Mouse (Mus musculus) limb, embryonic 13.5 days (tissue): Measurements from ENCODE around the gene Tnnt2. TPM values are rescaled to one million over a fixed set of nuclear protein-coding genes. Genes with fewer than 3 reads are reported as not detected.

Experiments used
- ATAC-seq: fragments of 200-750 bp; cut with Nextera tagmentation; 2 replicates; pipeline ENCODE4 v1.8.0; 2017; ENCODE audit warnings: low read depth, moderate number of reproducible peaks, moderate TSS enrichment; ENCODE audit not compliant: low FRiP score
- H3K27ac ChIP-seq: fragments of 300-500 bp; sonication (generic); 2 replicates; pipeline ENCODE4 v1.5.1; 2015; ENCODE audit warnings: inconsistent platforms, mild to moderate bottlenecking, moderate library complexity
- H3K27me3 ChIP-seq: fragments of 300-500 bp; sonication (generic); 2 replicates; pipeline ENCODE4 v1.6.1; 2015; ENCODE audit warnings: mild to moderate bottlenecking, inconsistent platforms
- H3K36me3 ChIP-seq: fragments of 300-500 bp; sonication (generic); 2 replicates; pipeline ENCODE4 v1.6.1; 2015; ENCODE audit warnings: inconsistent platforms, mild to moderate bottlenecking, moderate library complexity
- H3K4me1 ChIP-seq: fragments of 300-500 bp; sonication (generic); 2 replicates; pipeline ENCODE4 v1.6.1; 2015; ENCODE audit warnings: inconsistent platforms
- H3K4me2 ChIP-seq: fragments of 300-500 bp; sonication (generic); replicated peaks from 2 replicates; pipeline ENCODE4 v1.6.1; 2015; ENCODE audit warnings: inconsistent platforms, mild to moderate bottlenecking, moderate library complexity
- H3K4me3 ChIP-seq: fragments of 300-500 bp; sonication (generic); 2 replicates; pipeline ENCODE4 v1.5.1; 2015; ENCODE audit warnings: moderate library complexity, mild to moderate bottlenecking, inconsistent platforms
- H3K9ac ChIP-seq: fragments of 300-500 bp; sonication (generic); 2 replicates; pipeline ENCODE4 v1.6.1; 2015; ENCODE audit warnings: mild to moderate bottlenecking, inconsistent platforms
- H3K9me3 ChIP-seq: fragments of 300-500 bp; sonication (generic); 2 replicates; pipeline ENCODE4 v1.6.1; 2016; ENCODE audit warnings: inconsistent platforms
- WGBS: fragments of 180-500 bp; shearing (Covaris S2); methylation state at CpG from one replicate; pipeline ENCODE4 v1.1.7; 2015; 5-methylcytosine and 5-hydroxymethylcytosine counted together
- polyA plus RNA-seq: library from polyadenylated mRNA; unstranded; fragments of >200 nt; fragmentation: Nextera tagmentation; extraction: Ambion mirVana; gene quantifications from 2 replicates; pipeline ENCODE4 v1.2.1, GENCODE M21; 2015

Tnnt2 gene
- polyA plus RNA-seq, 1 experiment from 2014 or later: 84.9 TPM

DNA sequence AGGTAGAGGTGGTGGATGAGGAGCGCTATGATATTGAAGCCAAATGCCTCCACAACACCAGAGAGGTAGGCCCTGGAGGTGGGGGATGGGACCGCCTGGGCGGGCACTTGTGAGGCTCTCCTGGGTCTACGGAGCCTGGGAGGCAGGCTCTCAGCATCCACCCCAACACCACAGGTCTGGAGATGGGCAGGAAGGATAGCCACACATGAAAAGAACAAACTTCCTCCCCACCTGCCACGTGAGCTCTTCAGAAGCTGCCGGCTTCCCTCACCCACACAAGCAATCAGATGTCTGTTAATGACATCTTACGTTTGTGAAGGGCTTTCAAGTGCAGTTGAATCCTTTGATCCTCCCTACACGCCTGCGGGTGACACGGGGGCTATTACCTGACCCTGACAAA lies 28.6 kb upstream of the Tnnt2 start:
- no peak; the same call in 1 of the 2 replicates for ATAC-seq

DNA sequence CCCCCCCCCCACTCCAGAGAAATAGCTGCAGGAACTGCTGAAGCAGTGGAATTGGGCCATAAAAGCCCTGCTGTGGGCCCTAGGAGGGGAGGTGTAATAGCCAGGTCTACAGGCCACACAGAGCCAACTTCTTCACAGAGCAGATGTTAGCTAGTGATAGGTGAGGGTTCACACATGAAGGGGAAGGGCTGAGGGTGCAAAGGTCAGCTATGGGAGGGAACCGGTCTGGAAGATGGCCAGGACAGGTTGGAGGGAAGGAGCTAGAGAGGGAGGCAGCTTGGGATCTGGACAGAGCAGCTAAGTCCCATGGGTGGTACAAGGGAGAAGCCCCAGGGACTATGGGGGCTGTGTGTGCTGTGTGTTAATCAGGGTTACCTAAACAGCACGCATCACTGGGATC lies 26.0 kb upstream of the Tnnt2 start:
- no peak overlapping the region for H3K4me2 ChIP-seq
- no peak for ATAC-seq
- 0 out of 2 replicates have a peak overlapping the region, but pooled peaks have one; percentile 32 for H3K9ac ChIP-seq
- no peaks in the 10 kb centered on the region for H3K36me3 ChIP-seq
- 52% methylated on average over 2 of the region's 2 CpGs for WGBS
- 0 out of 2 replicates have a peak, but pooled peaks cover 3% of the 10 kb centered on the region for H3K27me3 ChIP-seq
- no peaks in the 10 kb centered on the region for H3K4me1 ChIP-seq
- no peak overlapping the region for H3K4me3 ChIP-seq
- no peak overlapping the region for H3K27ac ChIP-seq
- no peaks in the 10 kb centered on the region for H3K9me3 ChIP-seq

More for the DNA sequence above, 28.6 kb upstream of the Tnnt2 start:
- 10% methylated on average over 10 of the region's 10 CpGs for WGBS
- Histone ChIP-seq H3K27ac (no peak overlapping the region), H3K4me3 (no peak overlapping the region), H3K4me1 (no peaks in the 10 kb centered on the region), H3K4me2 (no peak overlapping the region), H3K9me3 (no peaks in the 10 kb centered on the region), H3K27me3 (no peaks in the 10 kb centered on the region), H3K36me3 (no peaks in the 10 kb centered on the region), H3K9ac (no peak overlapping the region)

DNA sequence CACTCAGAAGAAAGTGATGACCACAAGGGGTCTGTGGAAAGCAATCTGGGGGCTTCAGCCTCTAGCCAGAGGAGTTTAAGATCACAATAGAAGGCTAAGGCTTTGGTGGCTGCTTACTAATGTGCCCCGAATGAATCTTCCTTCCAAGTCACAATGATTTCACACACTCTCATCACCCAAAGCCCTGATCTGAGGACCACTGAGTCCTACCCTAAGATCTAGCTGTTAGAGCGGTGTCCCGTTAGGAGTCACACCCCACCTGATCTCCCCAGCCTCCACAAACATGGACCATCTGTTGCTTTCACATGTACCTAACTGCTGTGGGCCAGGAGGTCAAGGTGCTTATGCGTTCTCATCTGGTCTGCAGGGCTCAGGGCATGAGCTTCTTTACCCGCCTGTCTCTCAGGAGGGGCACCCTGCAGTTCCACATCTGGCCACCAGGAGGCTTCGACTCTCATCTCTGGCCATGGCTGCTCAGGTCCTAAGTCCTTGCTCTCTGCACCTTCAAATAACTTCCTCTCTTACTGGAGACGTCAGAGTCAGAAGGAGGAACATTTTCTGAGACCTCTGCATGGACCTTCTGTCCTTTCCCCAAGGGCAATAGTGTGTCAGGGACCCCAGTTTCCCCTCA lies 25.0 kb upstream of the Tnnt2 start:
- H3K9ac ChIP-seq: no peak overlapping the region
- no peaks in the 10 kb centered on the region for H3K4me1 ChIP-seq
- H3K4me3 ChIP-seq: no peak overlapping the region
- H3K9me3 ChIP-seq: no peaks in the 10 kb centered on the region
- H3K36me3 ChIP-seq: no peaks in the 10 kb centered on the region
- no peak for ATAC-seq
- WGBS: 29% methylated on average over 7 of the region's 7 CpGs
- H3K4me2 ChIP-seq: no peak overlapping the region
- no peak overlapping the region for H3K27ac ChIP-seq
- peaks cover 11% of the 10 kb centered on the region for H3K27me3 ChIP-seq

DNA sequence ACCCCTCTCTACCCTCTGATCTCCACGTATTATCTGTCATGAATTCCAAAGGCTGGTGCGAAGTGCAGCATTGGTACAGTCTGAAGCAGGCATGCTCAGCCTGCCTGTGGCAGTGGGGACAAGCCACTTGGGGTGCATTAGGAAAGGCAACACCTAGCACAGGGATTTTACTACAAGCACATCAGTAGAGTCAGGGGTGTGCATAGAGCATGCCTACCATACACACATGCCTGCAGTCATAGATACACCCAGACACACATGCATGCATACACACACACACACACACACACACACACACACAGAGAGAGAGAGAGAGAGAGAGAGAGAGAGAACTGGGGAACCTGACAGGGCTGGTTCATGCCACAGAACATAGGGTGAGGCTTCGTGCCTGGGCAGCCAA lies 23.9 kb upstream of the Tnnt2 start:
- ATAC-seq: no peak

DNA sequence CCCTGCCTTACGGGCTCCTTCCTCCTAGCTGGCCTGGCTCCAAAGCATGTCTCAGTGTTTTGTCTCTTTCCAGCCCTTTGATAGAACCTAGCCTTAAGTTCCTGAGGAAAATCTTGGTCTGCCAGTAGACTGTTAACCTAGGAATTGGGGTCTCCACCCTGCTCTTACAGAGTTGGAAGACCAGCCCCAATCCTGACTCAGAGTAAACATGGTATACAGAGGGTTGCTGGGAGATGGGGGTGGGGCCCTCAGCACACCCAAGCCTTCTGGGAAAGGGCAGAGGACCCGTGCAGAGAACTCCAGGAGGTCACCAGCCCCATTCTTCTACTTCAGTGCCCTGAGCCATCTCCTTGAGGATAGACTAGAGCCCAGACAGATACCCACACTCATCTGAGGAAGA lies 23.5 kb upstream of the Tnnt2 start:
- Histone ChIP-seq H3K4me3 (no peak overlapping the region), H3K27ac (no peak overlapping the region), H3K9me3 (no peaks in the 10 kb centered on the region), H3K9ac (no peak overlapping the region), H3K36me3 (no peaks in the 10 kb centered on the region), H3K27me3 (peaks cover 26% of the 10 kb centered on the region), H3K4me1 (no peaks in the 10 kb centered on the region), H3K4me2 (no peak overlapping the region)
- no peak for ATAC-seq
- 46% methylated on average over 2 of the region's 2 CpGs for WGBS

More for the DNA sequence above, 23.9 kb upstream of the Tnnt2 start:
- Histone ChIP-seq H3K9me3 (no peaks in the 10 kb centered on the region), H3K36me3 (no peaks in the 10 kb centered on the region), H3K9ac (no peak overlapping the region), H3K4me1 (no peaks in the 10 kb centered on the region), H3K27ac (no peak overlapping the region), H3K4me3 (no peak overlapping the region), H3K27me3 (peaks cover 22% of the 10 kb centered on the region), H3K4me2 (no peak overlapping the region)
- WGBS: 86% methylated on average over 3 of the region's 3 CpGs

DNA sequence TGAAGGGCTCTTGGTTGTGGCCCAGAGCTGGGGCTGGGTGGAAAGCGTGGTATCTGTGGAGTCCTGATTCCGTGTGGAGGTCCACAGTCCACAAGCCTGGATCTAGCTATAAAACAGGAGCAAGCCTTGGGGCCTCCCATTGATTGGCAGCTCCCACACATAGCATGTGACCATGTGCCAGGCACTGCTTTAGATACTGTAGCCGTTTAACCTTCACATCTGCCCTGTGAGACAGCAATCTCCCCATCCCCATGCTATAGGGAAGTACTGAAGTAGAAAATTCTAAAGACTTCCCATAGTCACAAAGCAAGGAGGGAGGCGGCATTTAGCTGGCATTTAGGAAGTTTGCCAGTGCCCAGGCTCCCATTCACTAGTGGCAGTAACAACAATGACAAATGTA lies 23.1 kb upstream of the Tnnt2 start:
- H3K27me3 ChIP-seq: peaks cover 31% of the 10 kb centered on the region
- H3K27ac ChIP-seq: no peak overlapping the region
- H3K4me1 ChIP-seq: no peaks in the 10 kb centered on the region; the same call in 1 of the 2 replicates
- no peak overlapping the region for H3K4me3 ChIP-seq
- no peaks in the 10 kb centered on the region for H3K36me3 ChIP-seq
- 73% methylated on average over 4 of the region's 4 CpGs for WGBS
- H3K9ac ChIP-seq: no peak overlapping the region
- no peaks in the 10 kb centered on the region for H3K9me3 ChIP-seq
- H3K4me2 ChIP-seq: no peak overlapping the region
- no peak for ATAC-seq

DNA sequence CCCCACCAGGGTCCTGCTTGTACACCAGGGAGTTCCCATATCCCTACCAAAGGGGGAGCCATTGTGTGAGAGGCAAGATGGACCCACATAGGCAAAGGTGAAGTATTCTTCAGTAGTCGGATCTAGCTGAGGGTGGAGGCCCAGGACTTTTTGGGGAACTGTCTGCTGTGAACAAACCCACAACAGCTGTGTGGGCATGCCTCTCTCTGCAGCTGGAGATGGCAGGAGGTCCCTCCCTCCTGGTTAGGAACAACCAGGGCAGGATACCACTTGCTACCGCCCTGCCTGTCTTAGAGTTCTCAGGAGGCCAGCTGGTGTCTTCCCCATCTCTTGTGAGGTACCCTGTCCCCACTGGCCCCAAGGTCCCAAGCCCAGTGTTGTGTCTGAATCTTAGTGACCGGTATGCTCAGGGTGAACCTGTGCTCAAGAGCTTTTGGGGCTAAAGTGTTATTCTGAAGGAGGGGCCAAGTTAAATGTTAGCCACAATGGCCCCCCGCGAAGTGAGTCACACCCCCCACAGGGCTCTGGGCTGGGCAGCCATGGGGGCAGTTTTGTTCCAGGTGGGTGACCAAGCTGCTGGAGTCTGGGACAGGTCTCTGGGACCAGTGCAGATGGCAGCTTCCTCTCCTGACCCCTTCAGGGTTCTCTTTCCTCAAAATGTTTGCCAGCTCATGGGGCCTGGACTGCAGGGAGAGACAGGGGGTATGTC lies 22.3 kb upstream of the Tnnt2 start:
- 78% methylated on average over 5 of the region's 5 CpGs for whole genome bisulfite sequencing
- H3K4me2 ChIP-seq: no peak overlapping the region
- peaks cover 38% of the 10 kb centered on the region for H3K27me3 ChIP-seq
- ATAC-seq: no peak
- H3K4me3 ChIP-seq: no peak overlapping the region
- no peak overlapping the region for H3K9ac ChIP-seq
- no peak overlapping the region for H3K27ac ChIP-seq
- H3K36me3 ChIP-seq: no peaks in the 10 kb centered on the region
- no peaks in the 10 kb centered on the region for H3K9me3 ChIP-seq
- H3K4me1 ChIP-seq: peaks cover 2% of the 10 kb centered on the region; the same call in 1 of the 2 replicates

DNA sequence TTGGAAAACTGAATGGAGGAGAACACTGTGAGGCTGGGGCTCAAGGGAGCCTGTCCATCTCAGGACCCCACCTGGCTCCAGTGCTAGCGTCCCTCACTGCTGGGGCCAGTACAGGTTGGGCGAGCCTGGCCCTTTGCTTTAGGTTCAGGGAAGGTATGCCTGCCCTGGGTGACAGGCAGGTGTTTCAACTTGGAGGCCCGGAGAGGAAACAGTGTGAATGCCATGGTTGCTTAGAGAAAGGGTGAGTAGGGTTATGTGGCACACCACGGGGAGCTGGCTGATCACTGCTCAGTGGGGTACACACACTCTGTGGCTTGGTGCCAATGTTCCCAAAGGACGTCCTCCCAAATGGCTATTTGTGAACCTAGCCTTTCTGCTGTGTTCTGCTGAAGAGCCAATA lies 21.6 kb upstream of the Tnnt2 start:
- Histone ChIP-seq H3K27me3 (peaks cover 45% of the 10 kb centered on the region), H3K9ac (no peak overlapping the region), H3K4me1 (peaks cover 4% of the 10 kb centered on the region; the same call in 1 of the 2 replicates), H3K4me3 (no peak overlapping the region), H3K9me3 (no peaks in the 10 kb centered on the region), H3K4me2 (no peak overlapping the region), H3K27ac (no peak overlapping the region), H3K36me3 (no peaks in the 10 kb centered on the region)
- 83% methylated on average over 5 of the region's 5 CpGs for WGBS
- ATAC-seq: no peak

DNA sequence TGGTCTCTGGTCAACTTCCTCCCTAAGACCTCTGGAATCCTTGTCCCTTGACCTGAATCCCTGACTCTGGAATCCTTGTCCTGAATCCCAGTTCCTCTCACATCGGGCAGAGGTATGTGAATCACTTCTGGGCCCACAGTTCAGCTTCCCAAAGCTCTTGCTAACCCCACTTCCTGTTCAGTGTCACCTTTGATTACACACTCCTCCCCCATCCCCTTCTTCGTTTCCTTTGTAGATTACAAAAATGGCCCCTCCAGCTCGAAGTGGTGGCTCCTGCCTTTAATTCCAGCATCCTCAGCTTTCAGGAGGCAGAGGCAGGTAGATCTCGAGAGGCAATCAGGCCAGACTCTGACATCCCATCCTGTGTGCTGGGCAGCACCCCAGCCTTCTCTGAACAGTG lies 18.6 kb upstream of the Tnnt2 start:
- no peak for ATAC-seq
- H3K4me1 ChIP-seq: peaks cover 4% of the 10 kb centered on the region; the same call in 1 of the 2 replicates
- H3K4me2 ChIP-seq: no peak overlapping the region
- no peak overlapping the region for H3K9ac ChIP-seq
- H3K27me3 ChIP-seq: peaks cover 73% of the 10 kb centered on the region
- no peak overlapping the region for H3K4me3 ChIP-seq
- H3K36me3 ChIP-seq: no peaks in the 10 kb centered on the region
- 62% methylated on average over 4 of the region's 4 CpGs for WGBS
- no peaks in the 10 kb centered on the region for H3K9me3 ChIP-seq
- no peak overlapping the region for H3K27ac ChIP-seq

DNA sequence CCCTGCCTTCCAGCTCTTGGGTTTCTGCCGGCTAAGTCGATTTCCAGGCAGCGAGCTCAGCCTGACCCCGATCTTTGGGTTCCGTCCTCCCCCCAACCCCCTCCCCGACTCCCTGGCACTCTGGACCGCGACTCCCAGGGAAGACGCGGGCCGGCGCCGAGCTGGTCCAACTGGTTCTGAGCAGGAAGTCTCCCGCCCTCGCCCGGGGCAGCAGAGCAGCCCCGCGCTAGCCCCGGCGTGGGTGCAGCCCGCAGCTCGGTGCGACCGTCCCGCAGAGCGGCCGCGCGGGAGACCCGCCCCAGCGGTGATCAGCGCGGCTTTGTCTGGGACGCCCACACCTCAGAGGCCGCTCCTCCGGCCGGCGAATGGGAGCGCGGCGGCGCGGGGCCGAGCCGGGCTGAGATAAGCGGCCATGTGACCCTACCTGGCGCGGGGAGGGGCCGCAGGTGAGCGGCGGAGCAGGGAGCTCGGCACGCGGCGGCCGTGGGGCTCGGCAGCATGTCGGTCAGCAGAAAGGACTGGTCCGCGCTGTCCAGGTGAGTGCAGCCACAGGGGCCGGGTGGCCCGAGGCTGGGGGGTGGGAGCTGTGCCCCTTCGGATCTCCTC lies 17.6 kb upstream of the Tnnt2 start, which contains the start of gene Lad1:
Lad1 (plus strand) TSS at position 118 of the 606 bp plus-strand sequence.
- WGBS: under 1% methylated on average over 63 of the region's 63 CpGs
- Histone ChIP-seq H3K4me2 (peak within 1 kb of the TSS; percentile 99), H3K27me3 (peaks cover 79% of the 10 kb centered on the region), H3K27ac (no peak within 1 kb of the TSS), H3K36me3 (no peaks in the 10 kb centered on the region), H3K4me3 (peak within 1 kb of the TSS; percentile 63), H3K9ac (peak within 1 kb of the TSS; percentile 74), H3K9me3 (no peaks in the 10 kb centered on the region), H3K4me1 (peaks cover 4% of the 10 kb centered on the region; the same call in 1 of the 2 replicates)
- peak; percentile 41; the same call in 1 of the 2 replicates for ATAC-seq

DNA sequence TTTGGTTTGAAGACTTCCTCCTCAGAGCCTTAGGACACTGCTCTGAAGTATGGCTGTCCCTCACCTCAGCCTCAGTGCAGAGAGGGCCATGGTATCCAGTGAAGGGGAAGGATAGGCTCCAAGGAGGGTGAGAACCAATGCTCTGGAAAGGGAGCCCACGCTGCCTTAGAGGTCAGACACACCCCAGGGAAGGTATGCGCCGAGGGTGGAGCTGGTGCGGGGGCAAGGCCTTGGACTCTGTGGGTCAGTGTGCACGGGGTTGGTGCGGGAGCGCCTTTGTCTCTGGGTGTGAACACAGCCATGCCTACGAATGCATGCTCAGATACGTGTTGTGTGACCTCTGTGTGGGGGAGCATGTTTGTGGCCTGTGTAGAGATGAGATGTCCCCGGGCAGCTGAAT lies 16.1 kb upstream of the Tnnt2 start:
- H3K9ac ChIP-seq: no peak overlapping the region
- no peaks in the 10 kb centered on the region for H3K9me3 ChIP-seq
- no peak overlapping the region for H3K4me3 ChIP-seq
- peaks cover 4% of the 10 kb centered on the region; the same call in 1 of the 2 replicates for H3K4me1 ChIP-seq
- no peak overlapping the region for H3K27ac ChIP-seq
- no peaks in the 10 kb centered on the region for H3K36me3 ChIP-seq
- H3K4me2 ChIP-seq: peak overlapping the region; percentile 9; the same call in 1 of the 2 replicates
- peaks cover 76% of the 10 kb centered on the region for H3K27me3 ChIP-seq
- ATAC-seq: no peak
- 76% methylated on average over 10 of the region's 10 CpGs for WGBS

DNA sequence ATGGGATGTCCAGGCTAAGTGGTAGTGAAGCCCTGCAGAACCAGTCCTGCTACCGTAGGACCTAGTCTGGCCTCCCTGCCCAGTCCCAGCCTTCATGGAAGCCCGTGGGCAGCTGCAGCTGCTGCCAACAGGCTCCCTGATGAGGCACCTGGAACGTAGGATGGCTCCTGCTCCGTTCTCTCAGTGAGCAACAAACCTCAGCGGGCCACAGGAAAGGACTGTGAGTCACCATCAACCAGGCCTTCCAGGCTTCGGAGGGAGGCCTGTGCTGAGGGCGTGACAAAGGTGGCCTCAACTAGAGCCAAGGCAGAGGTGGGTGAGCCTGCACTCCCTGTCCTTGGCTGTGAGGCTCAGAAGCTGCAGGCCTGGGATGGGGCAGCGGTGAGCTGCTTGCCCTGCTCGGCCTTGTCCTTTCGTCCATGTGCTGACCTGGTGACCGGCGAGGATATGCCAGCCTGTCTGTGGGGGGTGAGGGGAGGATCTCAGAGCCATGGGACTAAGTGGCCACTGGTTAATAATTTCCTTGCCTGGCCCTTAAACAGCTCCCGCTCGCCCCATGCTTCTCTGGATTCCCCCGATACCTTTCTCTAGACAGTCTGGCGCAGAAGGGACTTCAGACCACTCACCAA lies 15.3 kb upstream of the Tnnt2 start:
- Histone ChIP-seq H3K27ac (no peak overlapping the region), H3K4me2 (no peak overlapping the region), H3K4me1 (peaks cover 4% of the 10 kb centered on the region; the same call in 1 of the 2 replicates), H3K9ac (no peak overlapping the region), H3K36me3 (no peaks in the 10 kb centered on the region), H3K9me3 (no peaks in the 10 kb centered on the region), H3K27me3 (peaks cover 71% of the 10 kb centered on the region), H3K4me3 (no peak overlapping the region)
- ATAC-seq: no peak
- 85% methylated on average over 16 of the region's 16 CpGs for WGBS
